Comparison of ENCODE assay signal across 9 mouse cellular contexts in the genomic region with DNA sequence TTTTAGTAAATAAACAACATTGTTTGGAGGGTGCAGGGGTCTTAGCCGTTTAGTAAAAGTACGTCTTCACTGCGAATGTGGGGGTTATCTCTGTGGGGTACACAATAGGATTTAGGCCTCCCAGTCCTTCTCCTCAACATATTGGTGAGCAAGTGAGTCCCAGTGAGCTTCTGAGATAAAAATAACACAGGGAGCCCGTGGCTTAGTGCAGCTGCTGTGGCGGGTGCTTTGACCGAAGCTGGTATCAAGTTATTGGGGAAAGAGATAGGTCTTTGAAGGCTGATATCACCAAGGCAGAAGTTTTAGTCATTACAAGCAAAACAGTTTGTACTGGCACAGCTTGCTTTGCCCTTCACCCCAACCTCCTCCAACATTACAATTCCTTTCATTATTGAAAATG. TPM values are rescaled to one million over a fixed set of nuclear protein-coding genes. Genes with fewer than 3 reads are reported as not detected.
DNase-seq lines count a peak whose midpoint lies in the region; ATAC-seq and TF ChIP-seq lines count a peak whose summit lies in the region.
"Had no signal": no experiment of that assay in that cellular context is flagged by ENCODE, and none has a peak within 500 bp of the region (broad histone marks: within the 10 kb centered on the region; RNA-seq: fewer than 3 reads in every experiment).

No protein-coding gene starts in this region.

- no peaks in the 10 kb centered on the region for H3K36me3 ChIP-seq in heart, embryonic 10.5 days
- no peaks in the 10 kb centered on the region for H3K36me3 ChIP-seq in testis, adult 2 months (ENCODE audit: control insufficient read depth, insufficient read depth, low read length)
- H3K36me3 ChIP-seq in liver, embryonic 11.5 days (ENCODE audit: control insufficient read depth, insufficient read depth, low read length) = no peaks in the 10 kb centered on the region
- no peaks in the 10 kb centered on the region for H3K36me3 ChIP-seq in stomach, postnatal 0 days (ENCODE audit: control insufficient read depth, insufficient read depth, low read length)
- H3K36me3 ChIP-seq: forebrain, embryonic 15.5 days had no signal

- DNase-seq in heart, embryonic 10.5 days (ENCODE audit: low spot score) = no peak
- DNase-seq in heart, postnatal 4 days = no peak
- no peak for DNase-seq in testis, postnatal 14 days (ENCODE audit: low spot score)
- no peak for DNase-seq in liver, embryonic 11.5 days (ENCODE audit: low spot score)
- DNase-seq in stomach, postnatal 0 days (ENCODE audit: low spot score) = no peak
- no peak for DNase-seq in lung, adult 2 months
- DNase-seq in thymus, postnatal 25 days = no peak

- H3K9me3 ChIP-seq in heart, embryonic 10.5 days = no peaks in the 10 kb centered on the region
- H3K9me3 ChIP-seq in liver, embryonic 11.5 days (ENCODE audit: control insufficient read depth, low read length) = no peaks in the 10 kb centered on the region
- no peaks in the 10 kb centered on the region for H3K9me3 ChIP-seq in stomach, postnatal 0 days (ENCODE audit: control insufficient read depth, low read length)
- H3K9me3 ChIP-seq: forebrain, embryonic 15.5 days had no signal

- 23% methylated on average over 6 of the region's 6 CpGs for WGBS in heart, embryonic 10.5 days
- 15% methylated on average over 6 of the region's 6 CpGs for WGBS in liver, embryonic 11.5 days
- WGBS in stomach, postnatal 0 days = 19% methylated on average over 6 of the region's 6 CpGs
- WGBS in lung, adult 2 months = 18% methylated on average over 6 of the region's 6 CpGs

- no peaks in the 10 kb centered on the region for H3K27me3 ChIP-seq in heart, embryonic 10.5 days (ENCODE audit: insufficient read depth, poor library complexity, severe bottlenecking)
- no peaks in the 10 kb centered on the region for H3K27me3 ChIP-seq in testis, adult 2 months (ENCODE audit: control insufficient read depth, insufficient read depth, low read length)
- no peaks in the 10 kb centered on the region for H3K27me3 ChIP-seq in liver, embryonic 11.5 days (replicated peaks; ENCODE audit: control insufficient read depth, insufficient read depth, low read length)
- no peaks in the 10 kb centered on the region for H3K27me3 ChIP-seq in stomach, postnatal 0 days (ENCODE audit: control insufficient read depth, insufficient read depth, low read length)
- H3K27me3 ChIP-seq: forebrain, embryonic 15.5 days had no signal

- H3K4me2 ChIP-seq in liver, embryonic 11.5 days = peak overlapping the region; percentile 36
- H3K4me2 ChIP-seq in stomach, postnatal 0 days (replicated peaks; ENCODE audit: low read depth) = 0 out of 2 replicates have a peak overlapping the region, but pooled peaks have one; percentile 0
- H3K4me2 ChIP-seq: forebrain, embryonic 15.5 days had no signal

- peak; percentile 53 for ATAC-seq in liver, embryonic 11.5 days (replicated peaks; ENCODE audit: low FRiP score)
- no peak for ATAC-seq in stomach, postnatal 0 days (ENCODE audit: low FRiP score, low TSS enrichment)

- peaks cover 12% of the 10 kb centered on the region for H3K4me1 ChIP-seq in heart, embryonic 10.5 days
- H3K4me1 ChIP-seq in testis, adult 2 months (ENCODE audit: control insufficient read depth, insufficient read depth, low read length) = no peaks in the 10 kb centered on the region
- 0 out of 2 replicates have a peak, but pooled peaks cover 5% of the 10 kb centered on the region for H3K4me1 ChIP-seq in liver, embryonic 11.5 days (replicated peaks; ENCODE audit: control insufficient read depth, insufficient read depth, low read length)
- no peaks in the 10 kb centered on the region; the same call in 1 of the 2 replicates for H3K4me1 ChIP-seq in stomach, postnatal 0 days (replicated peaks; ENCODE audit: control insufficient read depth, insufficient read depth)
- peaks cover 7% of the 10 kb centered on the region; the same call in 1 of the 2 replicates for H3K4me1 ChIP-seq in lung, adult 2 months (ENCODE audit: control insufficient read depth, insufficient read depth, low read length)
- H3K4me1 ChIP-seq: forebrain, embryonic 15.5 days had no signal

- TF ChIP-seq POLR2A in testis, adult 2 months (IDR thresholded peaks at IDR 0.05; ENCODE audit: control insufficient read depth, low read depth, low read length) = no peak
- TF ChIP-seq POLR2A in lung, adult 2 months (IDR thresholded peaks at IDR 0.05; ENCODE audit: borderline replicate concordance, extremely low read depth, low read depth, low read length) = no peak

- H3K9ac ChIP-seq in liver, embryonic 11.5 days (ENCODE audit: low read depth, low read length) = peak overlapping the region; percentile 13; the same call in 1 of the 2 replicates
- H3K9ac ChIP-seq in stomach, postnatal 0 days (ENCODE audit: low read length) = no peak overlapping the region
- H3K9ac ChIP-seq: forebrain, embryonic 15.5 days had no signal

- peak overlapping the region; percentile 16; the same call in 1 of the 2 replicates for H3K4me3 ChIP-seq in heart, embryonic 10.5 days
- H3K4me3 ChIP-seq in testis, adult 2 months (ENCODE audit: control insufficient read depth, low read depth, low read length) = no peak overlapping the region
- H3K4me3 ChIP-seq in liver, embryonic 11.5 days (ENCODE audit: low read depth, low read length) = no peak overlapping the region
- no peak overlapping the region for H3K4me3 ChIP-seq in stomach, postnatal 0 days (ENCODE audit: low read depth, low read length)
- no peak overlapping the region for H3K4me3 ChIP-seq in lung, adult 2 months (replicated peaks; ENCODE audit: extremely low read depth, low read depth, low read length)
- H3K4me3 ChIP-seq: forebrain, embryonic 15.5 days had no signal

- TF ChIP-seq CTCF in testis, adult 2 months (IDR thresholded peaks at IDR 0.05; ENCODE audit: control insufficient read depth, insufficient read depth, insufficient replicate concordance, low read depth, low read length) = no peak
- no peak for TF ChIP-seq CTCF in stomach, postnatal 0 days (IDR thresholded peaks at IDR 0.05; ENCODE audit: low read depth)
- no peak for TF ChIP-seq CTCF in lung, adult 2 months (IDR thresholded peaks at IDR 0.05; ENCODE audit: insufficient read depth, low read length)

- no peak for TF ChIP-seq EP300 in stomach, postnatal 0 days (optimal IDR thresholded peaks at IDR 0.05)

- H3K27ac ChIP-seq in heart, embryonic 10.5 days = peak overlapping the region; percentile 53; the same call in 1 of the 2 replicates
- H3K27ac ChIP-seq in testis, adult 2 months (ENCODE audit: control insufficient read depth, insufficient read depth, low read depth, low read length) = peak overlapping the region; percentile 67
- H3K27ac ChIP-seq in liver, embryonic 11.5 days (ENCODE audit: low read depth, low read length) = no peak overlapping the region
- H3K27ac ChIP-seq in stomach, postnatal 0 days (replicated peaks) = no peak overlapping the region
- H3K27ac ChIP-seq: forebrain, embryonic 15.5 days had no signal

RNA-seq across cellular contexts. Expression of a gene that starts 37.5 kb away (rescaled TPM):
- 0.23 and 0.30 TPM in 2 replicates for polyA plus RNA-seq in heart, embryonic 10.5 days (2016; fragmentation: Nextera tagmentation; extraction: Ambion mirVana)
- 10 to 100 TPM; 11.1 to 11.9 TPM for total RNA-seq in heart, postnatal 4 days (2021)
- 0.73 and 1.2 TPM in 2 replicates for polyA plus RNA-seq in testis, adult 2 months (2012; rRNA removed)
- polyA plus RNA-seq in liver, embryonic 11.5 days (2014; fragmentation: Nextera tagmentation; extraction: Ambion mirVana) = 0.49 and 0.88 TPM in 2 replicates
- polyA plus RNA-seq in stomach, postnatal 0 days (2015; fragmentation: Nextera tagmentation; extraction: Ambion mirVana) = 2.1 and 3.1 TPM in 2 replicates
- 2.2 and 6.1 TPM in 2 replicates for polyA plus RNA-seq in lung, adult 2 months (2012; rRNA removed)

RNA-seq across cellular contexts. Expression of a gene that starts 55.3 kb away (rescaled TPM):
- polyA plus RNA-seq in heart, embryonic 10.5 days (2016; fragmentation: Nextera tagmentation; extraction: Ambion mirVana) = 68.9 and 94.1 TPM in 2 replicates
- 100 to 1,000 TPM; 200 to 201 TPM for total RNA-seq in heart, postnatal 4 days (2021)
- 21.8 and 22.9 TPM in 2 replicates for polyA plus RNA-seq in testis, adult 2 months (2012; rRNA removed)
- polyA plus RNA-seq in liver, embryonic 11.5 days (2014; fragmentation: Nextera tagmentation; extraction: Ambion mirVana) = 59.0 and 66.1 TPM in 2 replicates
- 52.0 and 54.5 TPM in 2 replicates for polyA plus RNA-seq in stomach, postnatal 0 days (2015; fragmentation: Nextera tagmentation; extraction: Ambion mirVana)
- polyA plus RNA-seq in lung, adult 2 months (2012; rRNA removed) = 96.8 and 144 TPM in 2 replicates

Comparison
In these comparisons a context has a peak if more than half of its experiments do, and no peak if none do; other contexts are left out.
1. H3K27ac ChIP-seq: peak in heart, embryonic 10.5 days (single experiment) and testis, adult 2 months (single experiment); none in liver, embryonic 11.5 days (single experiment) and stomach, postnatal 0 days (single experiment).